Mouse (Mus musculus) thymus, postnatal 10 days (tissue): ENCODE measurements around the gene Saal1.
"Not testable (repeated sequence)": the region's sequence is repeated elsewhere in the genome, so short reads cannot be mapped to it uniquely, and the experiment has no call there.

Experiments
- DNase-seq, 2 experiments: peaks; one replicate each; pipeline ENCODE4 v3.0.0; 2021; ENCODE audit warnings: low spot score in 2 of 2

Gene Saal1

GRCm38 (mm10) chr7:46696754-46697153 lies 13.7 kb downstream of the Saal1 start:
- DNase-seq, result no peak

- peak in 1 of 2 experiments; percentile 29 for DNase-seq
Observed at GRCm38 (mm10) chr7:46686827-46687226, 23.7 kb downstream of the Saal1 start.

GRCm38 (mm10) chr7:46680732-46681131 lies 29.7 kb downstream of the Saal1 start:
- no peak for DNase-seq

GRCm38 (mm10) chr7:46679044-46679443 lies 31.4 kb downstream of the Saal1 start:
- DNase-seq, result not testable (repeated sequence)

- DNase-seq, result no peak
Observed at GRCm38 (mm10) chr7:46678417-46678816, 32.1 kb downstream of the Saal1 start.

- no peak for DNase-seq
Observed at GRCm38 (mm10) chr7:46676808-46677360, 33.6 kb downstream of the Saal1 start.

- DNase-seq, result no peak
Observed at GRCm38 (mm10) chr7:46675886-46676285, 34.6 kb downstream of the Saal1 start.

GRCm38 (mm10) chr7:46675061-46675460 lies 35.4 kb downstream of the Saal1 start:
- no peak for DNase-seq

GRCm38 (mm10) chr7:46672160-46672672 lies 38.3 kb downstream of the Saal1 start, which contains the start of gene Tph1:
Gene Tph1 (minus strand): TSS chr7:46672537.
- no peak for DNase-seq

GRCm38 (mm10) chr7:46667256-46667655 lies 43.2 kb downstream of the Saal1 start:
- no peak for DNase-seq

- DNase-seq, result peak in 1 of 2 experiments; percentile 21
Observed at GRCm38 (mm10) chr7:46665236-46665635, 45.2 kb downstream of the Saal1 start.

GRCm38 (mm10) chr7:46661591-46662090 lies 48.8 kb downstream of the Saal1 start:
- DNase-seq, result no peak

- DNase-seq, result no peak
Observed at GRCm38 (mm10) chr7:46652279-46652678, 58.2 kb downstream of the Saal1 start.

GRCm38 (mm10) chr7:46650231-46650630 lies 60.2 kb downstream of the Saal1 start:
- not testable (repeated sequence) for DNase-seq

GRCm38 (mm10) chr7:46648431-46649140 lies 61.9 kb downstream of the Saal1 start:
- DNase-seq, result no peak

GRCm38 (mm10) chr7:46643172-46643571 lies 67.3 kb downstream of the Saal1 start:
- no peak for DNase-seq

GRCm38 (mm10) chr7:46640062-46640461 lies 70.4 kb downstream of the Saal1 start:
- no peak for DNase-seq

- peak in 1 of 2 experiments; percentile 80 for DNase-seq
Observed at GRCm38 (mm10) chr7:46639692-46640031, 70.8 kb downstream of the Saal1 start, which contains the start of gene Sergef. Gene Sergef (minus strand): TSS chr7:46639807.

- DNase-seq, result peak in 1 of 2 experiments; percentile 75
Observed at GRCm38 (mm10) chr7:46638889-46639691, 71.4 kb downstream of the Saal1 start.
